Mouse (Mus musculus): ENCODE data around the gene Ttbk2.
A peak's percentile ranks its signal among the peaks of the same experiment; 100 is the strongest.

Ttbk2 gene

DNA sequence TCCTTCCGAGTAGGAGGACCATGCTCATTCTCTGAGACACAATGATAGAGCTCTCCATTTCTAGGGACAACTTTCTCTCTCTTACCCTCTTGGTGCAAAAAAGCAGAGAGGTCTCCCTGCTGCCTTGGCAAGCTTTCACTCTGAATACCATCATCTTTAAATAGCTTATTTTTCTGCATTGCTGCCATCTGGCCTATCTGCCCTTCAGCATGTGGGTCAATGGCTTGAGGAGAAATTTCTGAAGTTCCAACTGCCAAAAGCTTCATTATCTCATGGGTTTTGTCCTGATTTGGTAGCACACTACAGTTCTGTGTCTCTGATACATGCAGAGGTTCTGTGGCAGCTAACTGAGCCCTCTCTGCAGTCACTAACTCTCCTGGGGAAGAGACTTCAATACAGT lies 104.9 kb downstream of the Ttbk2 start:
- no peak for DNase-seq (ENCODE audit: inconsistent ontology term)

DNA sequence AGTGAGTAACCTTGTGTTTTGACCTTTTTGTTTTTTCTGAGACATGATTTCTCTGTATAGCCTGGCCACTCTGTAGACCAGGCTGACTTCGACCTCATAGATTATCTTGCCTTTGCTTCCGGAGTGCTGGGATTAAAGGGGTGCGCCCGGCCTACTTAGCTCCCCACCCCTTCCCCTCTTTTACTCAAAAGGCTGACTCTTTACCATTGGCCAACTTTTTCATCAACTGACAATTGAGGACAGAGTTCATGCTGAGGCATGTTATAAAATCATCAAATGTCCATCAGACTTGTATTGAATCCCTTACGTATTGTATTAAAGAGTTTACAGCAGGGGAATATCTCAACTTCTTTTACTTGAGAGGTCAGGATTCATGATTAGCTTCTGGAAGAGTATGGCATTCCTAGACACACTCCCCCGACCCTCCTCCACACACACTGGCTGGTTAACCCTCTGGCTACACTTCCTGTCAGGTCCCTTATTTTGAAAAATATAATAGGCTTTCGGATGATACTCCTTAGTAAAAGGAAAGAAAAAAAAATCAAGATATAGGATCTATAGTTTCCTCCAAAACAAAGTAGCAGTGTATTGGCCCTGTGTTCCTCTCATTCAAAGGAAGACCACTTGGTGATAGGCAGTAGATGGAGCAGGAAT lies 118.4 kb downstream of the Ttbk2 start:
- no peak for DNase-seq (ENCODE audit: inconsistent ontology term)

DNA sequence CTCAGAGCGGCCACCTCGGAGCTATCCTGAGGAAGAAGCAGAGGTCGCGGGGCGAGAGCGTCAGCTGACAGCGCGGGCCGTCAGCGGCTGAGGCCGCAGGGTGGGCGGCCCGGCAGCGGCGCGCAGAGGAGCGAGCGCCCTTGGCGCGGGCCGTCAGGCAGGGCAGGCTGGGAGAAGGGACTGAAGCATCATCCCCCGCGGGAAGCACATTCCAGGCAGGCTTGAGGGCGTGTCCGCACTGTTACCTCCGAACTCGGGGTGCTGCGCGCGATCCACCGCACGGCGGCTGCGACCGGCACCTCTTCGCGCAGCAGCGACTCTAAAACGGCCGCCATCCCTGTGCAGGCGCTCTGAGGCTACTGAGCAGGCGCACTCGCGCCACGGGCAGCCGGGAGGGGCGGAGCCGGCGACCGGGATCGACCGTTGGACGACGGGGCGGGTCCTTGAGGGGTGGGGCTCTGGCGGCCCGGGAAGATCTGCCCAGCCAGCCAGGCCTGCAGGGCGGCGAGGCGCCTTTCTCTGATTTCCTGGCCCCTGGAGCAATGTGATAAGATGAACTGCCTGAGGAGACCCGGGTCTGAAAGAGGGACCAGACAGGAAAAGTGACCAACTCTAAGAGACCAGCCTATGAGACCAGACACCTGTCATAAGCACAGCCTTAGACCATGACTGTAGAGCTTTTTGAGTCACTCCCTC lies 119.1 kb downstream of the Ttbk2 start:
- peak; percentile 97 for DNase-seq (ENCODE audit: inconsistent ontology term)

DNA sequence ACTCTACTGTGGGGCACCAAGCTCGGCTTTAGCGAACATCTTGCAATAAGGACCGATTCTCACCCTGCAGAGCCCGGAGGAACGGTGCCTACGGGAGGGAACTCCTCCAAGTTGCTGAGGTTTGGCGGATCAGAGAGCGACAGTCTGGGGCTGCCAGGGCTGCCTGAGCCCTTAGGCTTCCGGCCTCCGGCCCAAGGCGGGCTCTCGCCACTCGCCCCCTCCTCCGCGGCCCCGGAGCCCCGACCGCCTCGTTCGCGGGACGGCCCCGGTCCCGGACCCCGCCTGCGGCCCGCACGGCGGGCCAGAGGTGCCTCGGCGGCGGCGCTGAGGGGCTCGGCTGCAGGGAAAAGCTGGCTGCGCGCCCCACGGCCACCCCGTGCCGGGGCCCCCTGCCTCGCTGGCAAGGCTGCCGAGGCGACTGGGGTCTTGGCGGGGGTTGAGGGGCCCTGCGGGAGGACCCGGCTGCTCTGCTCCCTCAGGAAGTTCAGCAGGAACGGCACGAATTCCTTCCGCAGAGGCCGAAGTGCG lies 119.7 kb downstream of the Ttbk2 start:
- peak; percentile 24 for DNase-seq (ENCODE audit: inconsistent ontology term)

DNA sequence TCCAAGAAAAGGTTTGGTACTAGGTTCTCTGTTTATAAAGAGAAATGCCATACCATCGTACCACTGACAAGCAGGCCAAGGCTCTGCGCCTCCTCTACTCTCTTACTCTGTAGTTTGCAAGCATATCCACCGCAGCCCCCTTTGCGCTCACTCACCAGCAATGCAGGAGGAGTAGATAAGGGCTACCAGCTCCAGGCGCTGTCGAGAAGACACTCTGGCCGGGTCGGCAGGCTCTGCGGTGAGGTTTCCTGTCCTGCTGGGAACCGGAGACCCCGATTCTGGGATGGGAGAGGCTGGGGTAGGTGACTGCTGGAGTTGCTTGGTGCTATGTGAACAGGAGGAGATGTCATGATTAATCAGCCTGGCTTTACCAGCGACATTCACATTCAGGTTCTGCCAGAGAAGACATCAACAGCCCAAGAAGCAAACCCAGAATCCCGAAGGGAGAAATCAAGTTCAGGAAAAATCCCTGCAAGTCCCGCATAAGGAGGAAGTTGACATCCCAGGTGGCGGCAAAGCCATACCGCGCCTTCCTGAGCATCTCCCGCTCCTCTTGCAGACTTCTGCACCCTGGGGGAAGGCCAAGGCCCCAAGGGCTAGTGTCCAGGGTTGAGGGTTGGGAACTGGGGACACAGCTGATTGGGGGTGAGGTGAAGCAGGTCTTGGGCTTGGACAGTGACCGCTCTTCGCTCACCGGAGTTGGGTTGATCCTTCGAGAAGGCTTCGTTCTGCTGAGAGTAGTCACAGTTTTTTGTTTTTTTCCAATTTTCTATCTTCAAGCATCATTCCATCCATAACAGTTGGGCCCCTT lies 120.4 kb downstream of the Ttbk2 start:
- peak; percentile 11 for DNase-seq (ENCODE audit: inconsistent ontology term)

DNA sequence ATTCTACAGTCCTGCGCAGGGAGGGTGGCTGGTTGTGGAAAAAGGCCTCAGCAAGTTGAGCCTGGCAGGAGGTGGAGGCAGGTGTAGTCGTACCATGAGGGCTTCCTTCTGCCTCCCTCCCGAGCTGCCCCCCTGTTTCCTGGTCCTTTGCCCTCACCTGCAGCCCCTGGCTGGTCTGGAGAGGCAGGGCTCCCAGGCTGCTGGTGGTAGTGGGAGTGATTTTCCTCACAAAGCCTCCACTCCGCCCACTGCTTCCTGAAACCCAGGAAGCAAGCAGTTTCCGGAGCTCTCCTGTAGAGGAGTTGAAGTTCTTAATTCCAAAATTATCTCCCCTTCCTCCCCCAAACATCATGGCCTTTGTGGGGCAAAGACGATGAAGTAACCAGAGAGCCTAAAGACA lies 126.2 kb downstream of the Ttbk2 start:
- DNase-seq (ENCODE audit: inconsistent ontology term) = no peak

DNA sequence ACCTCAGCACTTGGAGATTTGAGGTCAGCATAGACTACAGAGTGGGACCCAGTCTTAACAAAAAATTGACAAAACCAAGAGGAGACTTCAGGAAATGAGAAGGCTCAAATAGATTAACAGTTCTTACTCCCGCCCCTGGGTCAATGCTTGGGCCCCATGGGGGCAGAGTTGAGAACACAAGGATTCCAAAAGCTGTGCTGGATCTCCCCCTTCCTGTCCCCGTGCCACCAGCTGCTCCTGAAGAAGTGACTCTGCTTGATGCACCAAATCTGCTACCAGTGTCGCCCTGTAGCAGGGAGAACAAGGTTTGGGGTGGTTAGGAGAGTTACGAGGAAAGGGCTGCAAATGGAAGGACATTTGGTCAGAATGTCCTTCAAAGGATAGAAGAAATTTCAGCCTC lies 126.8 kb downstream of the Ttbk2 start:
- DNase-seq (ENCODE audit: inconsistent ontology term) = no peak

DNA sequence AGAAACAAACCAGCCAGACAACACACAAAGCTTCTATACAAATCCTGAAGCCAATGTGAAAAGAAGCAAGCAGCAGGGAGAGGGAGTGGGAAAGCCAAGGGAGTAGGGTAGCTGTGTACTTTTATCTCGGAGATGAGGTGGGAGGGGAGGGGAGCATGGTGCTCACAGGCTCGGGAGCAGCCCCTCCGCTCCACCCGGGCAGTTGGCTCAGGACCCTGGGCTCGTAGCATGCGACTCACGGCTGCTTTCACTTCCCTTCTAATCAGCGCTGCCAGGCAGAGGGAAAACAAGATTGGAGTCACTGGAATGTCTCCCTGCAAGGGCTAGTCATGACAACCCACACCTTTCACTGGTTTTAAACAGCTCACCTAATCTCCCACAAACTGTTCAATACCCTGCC lies 127.9 kb downstream of the Ttbk2 start:
- no peak for DNase-seq (ENCODE audit: inconsistent ontology term)

DNA sequence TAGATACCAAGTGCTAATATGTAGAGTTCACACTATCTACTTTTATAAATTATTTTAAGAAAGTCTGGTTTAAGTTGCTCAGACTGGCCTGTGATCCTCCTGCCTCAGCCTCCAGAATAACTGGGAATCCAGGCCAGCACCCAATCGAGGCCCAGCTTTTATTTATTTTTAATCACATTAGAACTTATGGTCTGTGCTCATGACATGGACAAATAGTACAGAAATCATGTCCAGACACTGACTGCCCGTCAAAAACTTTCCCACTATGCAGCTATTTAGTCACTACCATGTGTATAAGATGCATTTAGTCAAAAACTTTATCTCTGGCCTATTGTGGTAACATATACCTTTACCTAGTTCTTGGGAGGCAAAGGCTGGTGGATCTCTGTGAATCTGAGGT lies 128.5 kb downstream of the Ttbk2 start:
- DNase-seq (ENCODE audit: inconsistent ontology term) = no peak

DNA sequence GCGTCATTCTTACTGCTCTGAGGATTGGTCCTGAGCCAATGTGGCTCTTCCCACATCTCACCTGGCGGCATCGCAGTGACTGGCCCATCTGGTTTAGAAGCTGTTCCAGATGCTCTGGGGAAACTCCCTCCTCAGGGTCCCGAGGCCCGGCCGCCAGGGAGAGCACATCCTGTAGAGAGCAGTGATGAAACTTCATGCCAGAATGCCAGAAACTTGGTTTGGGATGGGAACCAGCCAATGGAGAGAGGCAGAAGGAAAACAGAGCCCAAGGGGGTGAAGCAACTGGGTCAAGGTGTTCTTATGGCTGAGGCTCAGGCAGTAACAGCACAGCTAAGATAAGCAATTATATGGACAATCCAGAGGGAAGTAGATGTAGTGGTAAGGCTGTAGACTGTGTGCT lies 129.6 kb downstream of the Ttbk2 start:
- DNase-seq (ENCODE audit: inconsistent ontology term) = no peak

DNA sequence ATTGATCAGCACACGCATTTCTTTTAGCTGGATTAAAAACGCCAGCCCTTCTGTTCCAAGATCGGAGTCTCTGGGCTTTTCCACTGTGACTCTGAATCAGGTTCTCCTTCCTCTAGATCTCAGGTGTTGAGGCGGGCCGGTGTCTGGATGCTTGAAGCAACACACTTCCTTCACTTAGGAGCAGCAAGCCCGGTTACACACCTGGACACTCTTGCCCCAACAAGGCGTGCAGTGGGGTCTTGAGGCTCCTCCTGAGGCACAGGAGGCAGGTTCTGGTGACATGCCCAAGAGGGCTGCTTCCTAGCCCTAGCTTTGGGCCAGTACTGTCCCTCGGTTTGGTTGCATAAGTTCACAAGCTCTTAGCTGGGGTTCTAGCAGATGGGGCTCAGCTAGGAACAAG lies 131.9 kb downstream of the Ttbk2 start:
- no peak for DNase-seq (ENCODE audit: inconsistent ontology term)

DNA sequence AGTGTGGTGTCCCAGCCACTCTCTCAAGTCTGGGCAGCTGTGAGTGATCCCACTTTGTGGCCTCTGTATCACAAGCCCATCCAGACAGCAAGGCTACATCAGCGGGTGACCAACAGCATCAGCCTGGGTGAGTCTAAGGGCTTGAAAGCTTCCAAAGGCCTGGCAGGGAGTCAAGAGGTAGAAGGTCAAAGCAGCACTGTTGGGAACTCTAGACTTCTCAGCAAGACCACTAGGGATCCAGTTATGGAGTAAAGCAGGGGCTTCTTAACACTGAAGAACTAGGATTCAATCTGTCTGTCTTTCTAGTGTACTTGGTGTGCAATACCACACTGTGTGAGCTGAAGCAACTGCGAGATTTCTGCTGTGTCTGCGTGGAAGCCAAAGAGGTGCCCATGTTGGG lies 137.0 kb downstream of the Ttbk2 start:
- DNase-seq (ENCODE audit: inconsistent ontology term) = no peak

DNA sequence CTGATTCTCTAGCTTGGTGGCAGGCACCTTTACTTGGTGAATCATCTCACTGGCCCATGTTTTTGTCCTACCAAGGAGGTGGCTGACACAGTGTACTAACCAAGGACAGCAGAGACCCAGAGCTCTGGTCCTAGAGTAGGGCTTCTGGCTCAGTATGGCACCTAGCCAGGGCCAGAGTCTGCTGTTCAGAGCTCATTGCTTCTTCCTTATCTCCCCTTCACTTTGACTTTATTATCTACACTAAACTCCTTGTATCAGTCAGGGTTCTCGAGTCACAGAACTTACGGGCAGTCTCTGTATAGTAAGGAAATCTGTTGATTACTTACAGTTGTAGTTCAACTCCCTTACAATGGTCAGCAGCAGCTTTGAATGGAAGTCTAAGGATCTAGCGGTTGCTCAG lies 139.5 kb downstream of the Ttbk2 start:
- no peak for DNase-seq (ENCODE audit: inconsistent ontology term)

DNA sequence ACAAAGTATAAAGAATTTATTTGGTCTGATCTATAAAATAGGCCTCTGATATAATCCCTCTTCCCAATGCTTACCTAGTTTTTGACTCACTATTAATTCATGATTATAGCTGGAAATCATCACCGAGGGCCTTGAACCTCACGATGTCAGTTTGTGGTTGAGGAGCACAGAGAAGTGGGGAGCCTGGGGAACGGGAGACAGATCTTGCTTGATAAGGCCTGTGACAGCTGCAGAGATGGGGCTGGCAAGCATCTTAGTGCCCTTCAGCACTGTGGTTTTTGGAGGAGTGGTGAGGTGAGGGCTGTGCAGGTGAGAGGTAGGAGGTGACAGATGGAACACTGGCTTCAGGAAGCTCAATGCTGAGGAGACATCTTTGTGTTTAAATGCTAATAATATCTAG lies 140.2 kb downstream of the Ttbk2 start:
- DNase-seq (ENCODE audit: inconsistent ontology term) = no peak

DNA sequence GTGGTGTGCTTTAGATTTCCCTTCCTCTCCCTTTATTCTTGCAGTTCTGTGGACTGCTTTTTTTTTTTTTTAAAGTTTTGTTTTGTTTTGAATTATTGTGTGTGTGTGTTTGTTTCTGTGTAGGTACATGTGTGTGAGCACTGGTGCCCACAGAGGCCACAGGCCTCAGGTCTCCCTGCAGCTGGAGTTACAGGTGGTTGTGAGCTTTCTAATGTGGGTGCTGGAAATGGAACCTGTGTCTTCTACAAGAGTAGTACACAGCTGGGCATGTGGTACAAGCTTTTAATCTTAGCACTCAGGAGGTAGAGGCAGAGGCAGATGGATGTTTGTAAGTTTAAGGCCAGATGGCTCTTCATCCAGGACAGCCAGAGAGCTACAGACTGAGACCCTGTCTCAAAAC lies 143.4 kb downstream of the Ttbk2 start:
- no peak for DNase-seq (ENCODE audit: inconsistent ontology term)

DNA sequence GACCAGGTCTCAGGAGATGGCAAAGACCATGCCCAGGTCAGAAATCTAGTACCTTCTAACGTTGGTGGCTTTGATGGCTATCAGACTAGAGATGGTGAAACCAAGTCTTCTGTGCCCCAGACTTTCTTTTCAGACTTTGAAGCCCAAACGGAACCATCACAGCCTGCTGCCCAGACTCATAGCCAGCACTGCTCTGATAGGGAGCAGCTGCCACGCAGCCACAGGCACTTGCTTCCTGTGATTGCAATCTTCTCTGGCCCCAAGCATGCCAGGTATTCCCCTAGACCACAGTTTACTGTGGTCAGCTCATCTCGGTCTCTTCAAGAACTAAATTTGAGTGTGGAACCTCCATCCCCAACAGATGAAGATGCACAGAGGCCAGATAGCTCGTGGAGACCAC lies 147.7 kb downstream of the Ttbk2 start:
- no peak for DNase-seq (ENCODE audit: inconsistent ontology term)

DNA sequence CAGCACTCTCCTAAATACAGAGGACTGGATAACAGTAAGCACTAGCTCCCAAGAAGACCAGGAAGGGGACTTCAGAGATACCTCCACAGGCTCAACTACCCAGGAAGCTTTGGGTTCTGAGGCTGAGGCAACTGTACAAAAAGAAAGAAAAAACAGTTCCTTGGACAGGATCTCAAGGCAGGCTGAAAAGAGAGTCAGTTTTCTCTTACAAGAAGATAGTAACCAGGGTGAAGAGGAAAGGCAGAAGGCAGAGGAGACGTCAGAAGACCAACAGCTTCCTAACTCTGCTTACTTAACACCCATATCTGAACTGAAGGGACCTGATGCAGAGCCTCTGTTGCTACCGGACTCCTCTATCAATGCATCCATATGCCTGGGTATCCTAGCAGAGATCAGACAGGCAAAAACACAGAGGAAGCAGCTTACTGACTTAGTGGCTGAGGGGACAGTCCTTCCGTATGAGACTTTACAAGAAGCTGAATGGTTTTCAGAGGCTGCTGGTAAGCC lies 150.0 kb downstream of the Ttbk2 start:
- no peak for DNase-seq (ENCODE audit: inconsistent ontology term)

DNA sequence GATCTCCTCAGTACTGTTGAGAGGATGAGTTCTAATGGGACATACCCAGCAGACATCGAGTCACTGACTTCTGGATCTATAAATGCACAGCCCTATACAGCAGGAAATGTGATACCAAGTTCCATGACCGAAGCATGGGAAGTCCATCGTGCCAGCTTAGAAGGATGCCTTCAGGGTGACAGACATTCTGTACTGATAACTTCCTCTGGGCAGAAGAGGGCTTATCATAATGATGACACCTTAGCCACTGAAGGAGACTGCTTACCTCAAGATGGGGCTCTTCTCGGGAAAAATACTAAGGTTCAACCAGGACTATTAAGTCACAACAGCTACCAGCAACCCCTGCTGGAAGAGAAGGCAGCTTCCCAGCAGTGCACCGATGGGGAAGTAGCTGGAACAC lies 152.6 kb downstream of the Ttbk2 start:
- DNase-seq (ENCODE audit: inconsistent ontology term) = no peak

Measured in Muller cell, postnatal 12 days (primary cell).